Mouse (Mus musculus) layer of hippocampus, adult 11-12 months (tissue): ENCODE data around the gene Sp1.

Experiments
- DNase-seq: peaks from one replicate; pipeline ENCODE4 v3.0.0; 2022; ENCODE audit warnings: low spot score

The Sp1 gene

GRCm38 (mm10) chr15:102442490-102442889 lies 36.5 kb downstream of the Sp1 start:
- peak; percentile 91 for DNase-seq

GRCm38 (mm10) chr15:102445146-102445545 lies 39.2 kb downstream of the Sp1 start, which contains the start of gene Amhr2:
Gene Amhr2, plus strand, starts transcription at chr15:102445367.
- DNase-seq, result no peak

- no peak for DNase-seq
Measured at GRCm38 (mm10) chr15:102446448-102446847, 40.5 kb downstream of the Sp1 start.

GRCm38 (mm10) chr15:102449366-102449765 lies 43.4 kb downstream of the Sp1 start:
- DNase-seq, result no peak

GRCm38 (mm10) chr15:102450928-102451327 lies 45.0 kb downstream of the Sp1 start:
- DNase-seq, result no peak

- DNase-seq, result no peak
Measured at GRCm38 (mm10) chr15:102451666-102452430, 45.9 kb downstream of the Sp1 start.

- no peak for DNase-seq
Measured at GRCm38 (mm10) chr15:102455993-102456392, 50.0 kb downstream of the Sp1 start.

GRCm38 (mm10) chr15:102458050-102458736 lies 52.2 kb downstream of the Sp1 start:
- no peak for DNase-seq

GRCm38 (mm10) chr15:102458904-102459317 lies 53.0 kb downstream of the Sp1 start, which contains the start of gene Prr13:
Gene Prr13, plus strand, starts transcription at chr15:102459028.
- peak; percentile 95 for DNase-seq

- no peak for DNase-seq
Measured at GRCm38 (mm10) chr15:102459381-102459780, 53.4 kb downstream of the Sp1 start.

GRCm38 (mm10) chr15:102459847-102460246 lies 53.9 kb downstream of the Sp1 start:
- no peak for DNase-seq

GRCm38 (mm10) chr15:102460409-102460808 lies 54.5 kb downstream of the Sp1 start:
- no peak for DNase-seq

- DNase-seq, result no peak
Measured at GRCm38 (mm10) chr15:102460971-102461370, 55.0 kb downstream of the Sp1 start.

GRCm38 (mm10) chr15:102461430-102462075 lies 55.6 kb downstream of the Sp1 start:
- no peak for DNase-seq

GRCm38 (mm10) chr15:102463666-102464065 lies 57.7 kb downstream of the Sp1 start:
- no peak for DNase-seq

- DNase-seq, result no peak
Measured at GRCm38 (mm10) chr15:102468675-102469370, 62.9 kb downstream of the Sp1 start.

- DNase-seq, result peak; percentile 96
Measured at GRCm38 (mm10) chr15:102470183-102470604, 64.3 kb downstream of the Sp1 start, which contains the start of gene Pcbp2. Gene Pcbp2, plus strand, starts transcription at chr15:102470539.

- DNase-seq, result peak; percentile 79
Measured at GRCm38 (mm10) chr15:102470605-102471294, 64.8 kb downstream of the Sp1 start.

GRCm38 (mm10) chr15:102471295-102471645 lies 65.3 kb downstream of the Sp1 start:
- no peak for DNase-seq

GRCm38 (mm10) chr15:102471727-102472126 lies 65.8 kb downstream of the Sp1 start:
- no peak for DNase-seq

GRCm38 (mm10) chr15:102473246-102473645 lies 67.3 kb downstream of the Sp1 start:
- DNase-seq, result no peak
